Mouse (Mus musculus): ENCODE measurements around the gene Irak1bp1. TPM values are rescaled to one million over a fixed set of nuclear protein-coding genes. Genes with fewer than 3 reads are reported as not detected.
A peak's percentile ranks its signal among the peaks of the same experiment; 100 is the strongest.

Gene Irak1bp1
- 10.9 and 13.1 TPM in 2 replicates for polyA plus RNA-seq (2011; ENCODE audit: insufficient read length, low read depth, missing spikeins)

- TF ChIP-seq CTCF (IDR thresholded peaks at IDR 0.05; ENCODE audit: borderline replicate concordance, insufficient read depth, low read length) (no peak), POLR2A (IDR thresholded peaks at IDR 0.05; ENCODE audit: low read depth, low read length) (no peak)
- H3K4me1 ChIP-seq (ENCODE audit: control insufficient read depth, insufficient read depth, low read length) = no peaks in the 10 kb centered on the region; the same call in 1 of the 2 replicates
- peak within 1 kb of the TSS; percentile 81 for H3K4me3 ChIP-seq (ENCODE audit: insufficient read depth, low read length)
- H3K27ac ChIP-seq (ENCODE audit: insufficient read depth, low read length) = peak within 1 kb of the TSS; percentile 68
These were observed at the start of gene Irak1bp1 for GRCm38 (mm10) chr9:82829007-82829689. Gene Irak1bp1, plus strand, starts transcription at chr9:82829540.

DNA sequence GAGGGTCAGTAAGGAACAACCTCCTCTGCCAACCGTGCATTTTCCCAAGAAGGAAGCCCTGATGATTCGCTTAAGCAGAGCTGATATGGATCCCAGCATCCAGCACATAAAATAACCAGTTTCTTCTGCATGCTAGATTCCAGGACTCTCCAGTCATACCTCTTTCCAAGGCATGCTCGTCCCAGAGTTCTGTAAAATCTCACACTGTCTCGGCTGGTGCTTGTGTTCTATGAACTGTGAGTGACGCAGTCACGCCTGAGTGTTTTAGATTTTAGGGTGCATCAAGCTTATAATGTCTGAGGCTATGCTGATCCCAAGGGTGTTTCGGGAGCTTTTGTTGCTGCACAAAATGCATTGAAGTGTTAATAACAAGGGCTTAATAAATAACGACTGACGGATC lies 41.0 kb upstream of the Irak1bp1 start:
- TF ChIP-seq CTCF (IDR thresholded peaks at IDR 0.05; ENCODE audit: borderline replicate concordance, insufficient read depth, low read length) (no peak), POLR2A (IDR thresholded peaks at IDR 0.05; ENCODE audit: low read depth, low read length) (no peak)
- H3K4me3 ChIP-seq (ENCODE audit: insufficient read depth, low read length) = no peak overlapping the region
- H3K4me1 ChIP-seq (ENCODE audit: control insufficient read depth, insufficient read depth, low read length) = no peaks in the 10 kb centered on the region
- no peak overlapping the region for H3K27ac ChIP-seq (ENCODE audit: insufficient read depth, low read length)

DNA sequence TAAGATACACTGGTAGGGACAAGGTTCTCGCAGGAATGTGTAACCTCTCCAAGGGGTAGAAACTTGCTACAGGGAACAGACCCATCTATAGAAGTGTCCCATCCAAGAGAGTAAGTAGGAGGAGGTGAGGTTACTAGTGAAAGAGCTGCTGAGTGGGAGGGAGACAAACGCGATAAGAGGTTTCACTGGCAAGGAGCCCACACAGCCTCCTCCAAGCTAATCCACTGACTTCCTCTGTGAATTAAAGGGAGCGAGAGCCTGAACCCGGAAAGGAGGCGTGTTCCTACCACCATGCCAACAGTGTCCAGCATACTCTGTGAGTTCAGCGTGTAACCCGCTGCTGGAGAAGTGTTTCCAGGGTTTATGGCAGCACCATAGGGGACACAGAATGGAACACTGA lies 29.0 kb upstream of the Irak1bp1 start:
- TF ChIP-seq CTCF (IDR thresholded peaks at IDR 0.05; ENCODE audit: borderline replicate concordance, insufficient read depth, low read length) = no peak
- TF ChIP-seq POLR2A (IDR thresholded peaks at IDR 0.05; ENCODE audit: low read depth, low read length) = no peak

GRCm38 (mm10) chr9:82807129-82807528 lies 22.2 kb upstream of the Irak1bp1 start:
- no peak overlapping the region for H3K4me3 ChIP-seq (ENCODE audit: insufficient read depth, low read length)
- no peaks in the 10 kb centered on the region for H3K4me1 ChIP-seq (ENCODE audit: control insufficient read depth, insufficient read depth, low read length)
- no peak overlapping the region for H3K27ac ChIP-seq (ENCODE audit: insufficient read depth, low read length)
- no peak for TF ChIP-seq CTCF (IDR thresholded peaks at IDR 0.05; ENCODE audit: borderline replicate concordance, insufficient read depth, low read length)
- TF ChIP-seq POLR2A (IDR thresholded peaks at IDR 0.05; ENCODE audit: low read depth, low read length) = no peak

More for the DNA sequence above, 29.0 kb upstream of the Irak1bp1 start:
- Histone ChIP-seq H3K4me1 (ENCODE audit: control insufficient read depth, insufficient read depth, low read length) (no peaks in the 10 kb centered on the region), H3K4me3 (ENCODE audit: insufficient read depth, low read length) (no peak overlapping the region), H3K27ac (ENCODE audit: insufficient read depth, low read length) (no peak overlapping the region)

GRCm38 (mm10) chr9:82807635-82808034 lies 21.7 kb upstream of the Irak1bp1 start:
- no peak overlapping the region for H3K4me3 ChIP-seq (ENCODE audit: insufficient read depth, low read length)
- TF ChIP-seq CTCF (IDR thresholded peaks at IDR 0.05; ENCODE audit: borderline replicate concordance, insufficient read depth, low read length) = no peak
- TF ChIP-seq POLR2A (IDR thresholded peaks at IDR 0.05; ENCODE audit: low read depth, low read length) = no peak
- no peak overlapping the region for H3K27ac ChIP-seq (ENCODE audit: insufficient read depth, low read length)
- no peaks in the 10 kb centered on the region for H3K4me1 ChIP-seq (ENCODE audit: control insufficient read depth, insufficient read depth, low read length)

DNA sequence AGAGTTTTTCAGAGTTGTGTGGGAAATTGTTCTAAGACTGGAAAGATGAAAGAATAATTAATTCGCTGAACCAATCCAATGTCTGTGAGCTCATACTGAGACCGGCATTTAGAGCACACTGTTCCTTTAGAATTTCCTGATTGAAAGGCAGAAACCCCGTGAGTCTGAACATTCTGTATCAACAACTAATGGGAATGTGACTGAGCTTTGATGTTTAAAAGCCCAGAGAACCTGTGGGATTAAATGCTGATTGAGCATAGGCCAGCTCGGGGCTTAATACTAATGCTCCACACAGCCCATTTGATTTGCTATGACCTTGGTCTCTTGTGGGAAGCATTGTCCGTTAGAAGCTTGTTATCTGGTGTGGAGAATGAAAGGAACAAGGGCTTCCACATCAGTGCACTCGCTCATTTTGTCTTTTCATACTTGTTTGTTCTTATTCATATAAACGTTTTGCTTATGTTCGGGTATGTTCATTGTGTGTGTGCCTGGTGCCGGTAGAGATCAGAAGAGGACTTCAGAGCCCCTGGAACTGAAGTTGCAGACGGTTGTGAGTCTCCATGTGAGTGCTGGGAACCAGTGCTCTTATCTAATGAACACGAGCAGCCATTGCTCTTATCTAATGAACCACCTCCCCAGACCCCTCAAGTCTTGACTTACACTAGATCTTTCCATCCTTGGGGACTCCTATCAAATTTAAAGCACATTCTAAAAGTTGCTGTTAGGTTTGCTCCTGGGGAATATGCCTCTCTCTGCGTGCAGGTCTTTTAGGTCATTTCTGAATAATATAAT lies 17.0 kb upstream of the Irak1bp1 start:
- TF ChIP-seq CTCF (IDR thresholded peaks at IDR 0.05; ENCODE audit: borderline replicate concordance, insufficient read depth, low read length) (no peak), POLR2A (IDR thresholded peaks at IDR 0.05; ENCODE audit: low read depth, low read length) (no peak)
- peaks cover 2% of the 10 kb centered on the region; the same call in 1 of the 2 replicates for H3K4me1 ChIP-seq (ENCODE audit: control insufficient read depth, insufficient read depth, low read length)
- H3K4me3 ChIP-seq (ENCODE audit: insufficient read depth, low read length) = no peak overlapping the region
- H3K27ac ChIP-seq (ENCODE audit: insufficient read depth, low read length) = no peak overlapping the region

DNA sequence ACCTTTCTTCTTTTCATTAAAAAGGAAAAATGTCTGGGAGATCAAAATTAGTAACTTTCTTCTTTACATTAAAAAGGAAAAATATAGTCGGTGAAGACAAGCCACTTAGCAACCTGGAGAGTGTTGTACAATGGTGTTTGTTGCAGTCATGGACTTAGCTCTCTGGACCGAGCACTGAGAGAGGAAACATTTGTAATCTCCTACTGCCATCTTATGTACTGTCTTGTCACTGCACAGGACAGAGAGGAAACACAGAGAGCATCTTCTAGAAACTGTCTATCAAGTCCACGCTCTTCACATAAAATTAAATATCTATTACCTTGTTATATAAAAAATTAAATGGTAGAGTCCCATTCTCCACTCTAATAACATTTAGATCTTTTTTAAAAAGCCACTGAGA lies 14.8 kb upstream of the Irak1bp1 start:
- no peak overlapping the region for H3K4me3 ChIP-seq (ENCODE audit: insufficient read depth, low read length)
- H3K4me1 ChIP-seq (ENCODE audit: control insufficient read depth, insufficient read depth, low read length) = peaks cover 2% of the 10 kb centered on the region; the same call in 1 of the 2 replicates
- TF ChIP-seq CTCF (IDR thresholded peaks at IDR 0.05; ENCODE audit: borderline replicate concordance, insufficient read depth, low read length) = no peak
- no peak for TF ChIP-seq POLR2A (IDR thresholded peaks at IDR 0.05; ENCODE audit: low read depth, low read length)
- no peak overlapping the region for H3K27ac ChIP-seq (ENCODE audit: insufficient read depth, low read length)

DNA sequence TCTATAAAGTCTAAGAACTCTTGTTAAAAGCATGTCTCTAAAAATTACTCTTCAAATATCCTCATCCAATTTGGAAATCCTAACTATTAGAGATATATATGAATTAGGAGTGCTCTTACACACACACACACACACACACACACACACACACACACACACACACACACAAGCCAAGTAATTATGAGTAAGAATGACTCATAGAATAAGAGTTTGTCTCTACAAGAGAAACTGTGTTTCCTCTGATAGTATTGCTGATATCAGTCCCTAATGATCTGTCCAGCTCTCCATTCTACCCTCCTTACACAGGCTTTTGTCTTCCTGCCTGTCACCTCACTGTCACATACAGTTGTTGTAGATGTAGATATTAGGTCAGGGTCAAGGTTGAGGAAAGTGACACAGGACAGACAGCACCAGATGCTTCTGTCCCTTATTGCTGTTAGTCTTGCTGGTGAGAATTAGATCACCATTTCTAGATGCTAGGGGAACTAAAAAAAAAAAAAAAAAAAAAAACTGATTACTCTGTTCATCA lies 14.0 kb upstream of the Irak1bp1 start:
- Histone ChIP-seq H3K4me1 (ENCODE audit: control insufficient read depth, insufficient read depth, low read length) (peaks cover 2% of the 10 kb centered on the region; the same call in 1 of the 2 replicates), H3K4me3 (ENCODE audit: insufficient read depth, low read length) (no peak overlapping the region), H3K27ac (ENCODE audit: insufficient read depth, low read length) (no peak overlapping the region)
- TF ChIP-seq POLR2A (IDR thresholded peaks at IDR 0.05; ENCODE audit: low read depth, low read length) (no peak), CTCF (IDR thresholded peaks at IDR 0.05; ENCODE audit: borderline replicate concordance, insufficient read depth, low read length) (no peak)

DNA sequence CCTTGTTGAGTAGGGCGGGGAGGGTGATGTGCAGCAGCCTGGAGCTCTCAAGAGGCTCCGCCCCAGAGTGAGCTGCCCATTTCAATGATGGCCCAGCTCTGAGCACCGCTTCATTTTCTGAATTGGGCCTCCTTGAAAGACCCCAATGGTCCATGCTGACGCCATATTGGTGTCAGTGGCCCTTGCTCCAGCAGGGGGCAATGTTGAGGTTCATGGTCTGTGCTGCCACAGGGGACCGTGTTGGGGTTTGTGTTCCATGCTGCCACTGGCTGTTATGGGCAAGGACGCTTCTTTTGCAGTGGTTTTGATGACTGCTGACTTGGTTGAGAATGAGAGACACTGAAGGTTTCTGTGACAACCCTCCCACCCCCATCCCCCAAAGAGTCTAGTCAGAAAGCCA lies 2.9 kb upstream of the Irak1bp1 start:
- TF ChIP-seq POLR2A (IDR thresholded peaks at IDR 0.05; ENCODE audit: low read depth, low read length) (no peak), CTCF (IDR thresholded peaks at IDR 0.05; ENCODE audit: borderline replicate concordance, insufficient read depth, low read length) (no peak)
- H3K4me1 ChIP-seq (ENCODE audit: control insufficient read depth, insufficient read depth, low read length) = no peaks in the 10 kb centered on the region; the same call in 1 of the 2 replicates
- no peak overlapping the region for H3K27ac ChIP-seq (ENCODE audit: insufficient read depth, low read length)
- no peak overlapping the region for H3K4me3 ChIP-seq (ENCODE audit: insufficient read depth, low read length)
